Mouse (Mus musculus): ENCODE results near the gene Hsph1.

The Hsph1 gene

GRCm38 (mm10) chr5:149588814-149589534 is 47.2 kb downstream of the Hsph1 start:
- DNase-seq (ENCODE audit: low spot score in 2 of 2), result no peak

GRCm38 (mm10) chr5:149587327-149587895 is 48.8 kb downstream of the Hsph1 start:
- no peak for DNase-seq (ENCODE audit: low spot score in 2 of 2)

- DNase-seq (ENCODE audit: low spot score in 2 of 2), result no peak
Observed at GRCm38 (mm10) chr5:149585910-149586309, 50.3 kb downstream of the Hsph1 start.

DNA sequence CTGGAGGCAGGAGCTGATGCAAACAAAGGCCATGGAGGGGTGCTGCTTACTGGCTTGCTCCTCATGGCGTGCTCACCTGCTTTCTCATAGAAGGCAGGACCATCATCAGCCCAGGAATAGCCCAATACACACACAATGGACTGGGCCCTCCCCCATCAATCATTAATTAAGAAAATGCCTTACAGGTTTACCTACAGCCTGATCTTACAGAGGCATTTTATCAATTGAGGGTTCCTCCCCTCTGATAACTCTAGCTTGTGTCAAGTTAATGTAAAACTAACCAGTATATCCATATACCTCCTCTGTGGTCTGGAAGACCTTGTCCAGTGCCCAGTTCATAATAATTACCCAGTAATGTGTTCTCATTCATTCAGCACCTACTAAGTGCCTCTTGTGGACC is 50.9 kb downstream of the Hsph1 start:
- DNase-seq (ENCODE audit: low spot score in 2 of 2), result no peak

DNA sequence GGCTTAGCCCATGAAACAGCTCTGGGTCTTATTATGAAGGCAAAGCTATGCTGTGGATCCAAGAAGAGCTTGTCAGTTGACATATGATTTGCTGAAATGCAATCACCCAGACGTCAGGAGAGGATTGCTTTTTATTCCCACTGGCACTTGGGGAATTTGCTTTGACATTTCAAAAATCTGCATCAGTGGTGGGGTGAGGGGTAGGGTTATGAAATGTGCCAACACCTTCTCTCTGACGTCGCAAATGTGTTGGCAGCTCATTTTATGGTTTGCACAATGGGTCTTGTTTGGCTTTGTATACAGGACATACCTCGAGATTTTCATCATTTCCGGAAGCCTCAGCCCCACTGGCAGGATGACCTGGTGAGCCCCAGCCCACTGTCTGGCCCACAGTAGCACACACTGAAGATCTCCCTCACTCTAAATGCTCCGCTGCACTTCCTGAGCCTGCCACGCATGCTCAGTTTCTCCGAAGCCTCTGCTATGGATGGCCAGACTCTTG is 52.0 kb downstream of the Hsph1 start:
- DNase-seq (ENCODE audit: low spot score in 2 of 2), result no peak

DNA sequence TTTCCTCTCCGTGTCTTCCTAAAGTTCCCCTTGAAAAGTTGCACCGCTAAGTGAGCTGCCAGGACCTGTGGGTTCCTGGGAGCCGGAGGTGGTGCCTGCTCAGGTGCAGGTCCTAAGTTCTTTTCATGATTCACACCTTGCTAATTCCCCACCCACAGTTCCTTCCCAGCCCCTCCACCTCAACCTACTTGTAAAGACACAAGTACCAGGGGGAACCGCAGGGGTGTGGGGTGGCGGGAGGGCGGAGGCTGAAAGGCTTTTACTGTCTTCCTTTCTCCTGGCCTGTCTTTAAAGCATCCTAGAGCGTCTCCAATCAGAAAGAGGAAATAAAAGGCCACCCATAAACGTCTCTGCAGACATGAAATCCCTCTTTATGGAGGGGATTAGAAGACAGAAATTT is 52.7 kb downstream of the Hsph1 start:
- no peak for DNase-seq (ENCODE audit: low spot score in 2 of 2)

DNA sequence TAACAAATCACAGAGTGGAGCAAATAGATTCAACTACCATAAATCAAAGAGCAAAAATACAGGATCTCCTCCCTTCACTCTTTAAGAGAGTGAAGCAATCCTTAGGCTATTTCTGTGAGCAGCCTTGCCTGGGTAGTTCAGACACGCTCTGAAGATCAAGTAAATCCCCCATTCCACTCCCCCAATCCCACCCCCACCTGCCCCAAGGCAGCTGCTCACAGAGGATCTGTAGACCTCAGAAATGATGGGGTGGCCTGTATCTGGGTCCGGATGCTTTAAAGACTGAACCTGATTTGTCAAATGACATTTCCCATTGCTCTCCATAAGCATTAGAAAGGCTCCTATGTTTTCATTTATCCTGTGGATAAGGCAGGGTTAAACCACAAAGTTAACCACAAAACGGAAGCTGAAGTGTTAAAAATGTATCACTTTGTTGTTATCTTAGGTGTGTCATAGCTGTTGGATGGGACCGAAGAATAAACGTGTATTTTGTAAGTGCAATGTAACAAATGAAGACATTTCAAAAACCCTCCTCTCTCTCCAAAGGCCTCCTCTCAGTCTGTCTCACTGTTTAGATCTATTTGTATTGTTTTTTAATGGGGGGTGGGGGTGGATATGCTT is 53.4 kb downstream of the Hsph1 start:
- no peak for DNase-seq (ENCODE audit: low spot score in 2 of 2)

DNA sequence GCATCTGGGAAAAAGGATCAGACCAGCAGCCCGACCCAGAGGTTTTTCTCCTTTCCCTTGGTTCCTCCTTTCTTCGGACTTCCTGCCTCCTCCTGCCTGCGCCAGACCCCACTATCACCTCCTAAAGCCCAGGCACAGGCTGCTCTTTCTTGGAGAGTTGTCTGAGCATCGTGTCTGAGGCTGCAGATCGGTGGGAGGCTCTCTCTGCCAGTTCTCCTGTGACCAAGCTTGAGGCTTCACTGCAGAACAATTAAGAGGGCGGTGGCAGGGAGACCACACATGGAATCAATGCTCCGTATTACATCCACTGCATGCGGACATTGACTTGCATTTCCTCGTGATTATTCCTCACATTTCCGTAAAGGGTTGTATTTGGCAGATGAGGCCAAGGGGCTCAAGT is 58.7 kb downstream of the Hsph1 start:
- DNase-seq (ENCODE audit: low spot score in 2 of 2), result no peak

GRCm38 (mm10) chr5:149576977-149577376 is 59.2 kb downstream of the Hsph1 start:
- DNase-seq (ENCODE audit: low spot score in 2 of 2), result no peak

DNA sequence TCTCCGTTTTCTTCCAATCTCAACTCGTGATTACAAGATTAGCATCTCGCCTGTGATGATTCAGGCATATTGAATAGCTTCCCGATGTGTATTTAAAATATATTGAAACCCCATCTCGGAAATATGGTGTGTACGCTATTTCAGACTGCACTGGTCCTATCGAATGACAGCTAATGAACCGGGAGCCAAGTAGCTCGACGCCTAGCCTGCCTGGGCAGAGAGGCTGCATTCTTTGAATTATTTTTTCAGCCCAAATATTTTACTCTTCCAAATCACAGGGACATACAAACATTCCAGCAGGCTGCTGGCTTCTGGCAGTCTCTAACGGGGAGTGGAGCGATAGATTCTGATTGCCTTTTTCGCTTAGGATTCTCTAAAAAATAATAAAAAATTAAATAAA is 67.2 kb downstream of the Hsph1 start:
- DNase-seq (ENCODE audit: low spot score in 2 of 2), result no peak

DNA sequence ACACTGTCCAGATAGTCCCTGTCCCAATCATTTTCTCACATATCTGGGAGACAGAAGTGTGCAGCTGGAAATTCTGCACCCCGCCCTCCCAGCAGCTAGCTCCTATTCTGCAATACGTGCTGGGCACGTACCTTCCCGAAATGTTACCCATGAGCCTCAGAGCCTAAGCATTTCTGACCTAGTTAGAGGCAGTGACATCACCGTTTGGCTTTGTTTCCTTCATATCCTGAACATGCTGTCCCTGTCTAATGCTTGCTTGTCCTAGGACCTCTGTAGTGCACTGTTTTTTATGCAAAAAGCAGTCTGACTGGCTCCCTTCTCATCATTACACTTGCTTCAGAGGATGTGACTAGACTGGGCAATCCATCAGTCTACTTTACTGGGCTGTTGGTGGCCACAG is 69.2 kb downstream of the Hsph1 start:
- DNase-seq (ENCODE audit: low spot score in 2 of 2), result no peak

- no peak for DNase-seq (ENCODE audit: low spot score in 2 of 2)
Observed at GRCm38 (mm10) chr5:149566026-149566425, 70.2 kb downstream of the Hsph1 start.
